Mouse (Mus musculus): ENCODE results near the gene Pgap1. TPM values are rescaled to one million over a fixed set of nuclear protein-coding genes. Genes with fewer than 3 reads are reported as not detected.
A peak's percentile ranks its signal among the peaks of the same experiment; 100 is the strongest.

Pgap1 gene
- polyA plus RNA-seq, 1 experiment from 2014 or later = 6.0 TPM

DNA sequence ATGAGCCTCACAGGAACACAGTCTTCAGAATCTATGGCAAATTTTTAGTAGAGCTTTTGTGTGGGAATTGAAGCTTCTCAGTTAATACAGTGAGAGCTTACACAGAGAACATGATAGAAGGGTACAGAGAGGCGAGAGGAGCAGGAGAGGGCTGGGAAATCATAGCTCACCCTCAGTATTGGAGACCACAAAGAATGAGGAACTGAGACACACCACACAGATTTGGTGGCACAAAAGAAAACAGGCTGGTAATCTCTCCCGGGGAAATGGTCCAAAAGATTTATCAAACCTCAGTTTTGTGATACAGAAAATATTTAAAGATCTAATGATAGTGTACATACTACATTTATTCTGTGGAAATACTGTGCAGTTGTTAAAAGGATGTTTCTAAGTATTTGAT, 11.6 kb upstream of the Pgap1 start:
- Histone ChIP-seq H3K27me3 (no peaks in the 10 kb centered on the region), H3K4me2 (no peak overlapping the region), H3K27ac (no peak overlapping the region), H3K9me3 (no peaks in the 10 kb centered on the region), H3K4me1 (no peaks in the 10 kb centered on the region), H3K9ac (no peak overlapping the region), H3K36me3 (no peaks in the 10 kb centered on the region), H3K4me3 (no peak overlapping the region)
- 78% methylated on average over 2 of the region's 2 CpGs for WGBS
- ATAC-seq (ENCODE audit: insufficient number of reproducible peaks, low FRiP score, low TSS enrichment, low read depth) = no peak

DNA sequence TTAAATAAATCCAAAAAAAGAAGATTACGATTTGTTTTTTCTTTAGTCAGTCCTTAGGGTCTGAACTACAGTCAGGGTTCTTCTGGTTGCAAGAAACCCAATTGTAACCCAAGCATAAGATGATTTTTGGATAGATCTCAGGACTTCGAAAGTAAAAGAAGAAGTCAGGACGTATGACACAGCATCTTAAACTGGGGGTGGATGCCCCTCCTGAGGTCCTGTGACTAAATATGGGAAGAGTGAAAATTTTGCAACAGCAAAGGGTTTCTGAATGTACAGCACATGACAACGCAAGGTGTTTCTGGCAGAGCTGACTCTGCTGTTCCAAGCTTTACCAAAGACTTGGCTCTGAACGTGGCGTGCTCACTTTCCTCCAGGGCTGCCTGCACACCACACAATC, 6.4 kb upstream of the Pgap1 start:
- H3K36me3 ChIP-seq = no peaks in the 10 kb centered on the region
- H3K9me3 ChIP-seq = no peaks in the 10 kb centered on the region
- 76% methylated on average over 6 of the region's 6 CpGs for WGBS
- no peak overlapping the region for H3K4me3 ChIP-seq
- no peaks in the 10 kb centered on the region for H3K27me3 ChIP-seq
- no peak overlapping the region for H3K9ac ChIP-seq
- no peak overlapping the region for H3K4me2 ChIP-seq
- H3K27ac ChIP-seq = no peak overlapping the region
- ATAC-seq (ENCODE audit: insufficient number of reproducible peaks, low FRiP score, low TSS enrichment, low read depth) = no peak
- no peaks in the 10 kb centered on the region for H3K4me1 ChIP-seq

DNA sequence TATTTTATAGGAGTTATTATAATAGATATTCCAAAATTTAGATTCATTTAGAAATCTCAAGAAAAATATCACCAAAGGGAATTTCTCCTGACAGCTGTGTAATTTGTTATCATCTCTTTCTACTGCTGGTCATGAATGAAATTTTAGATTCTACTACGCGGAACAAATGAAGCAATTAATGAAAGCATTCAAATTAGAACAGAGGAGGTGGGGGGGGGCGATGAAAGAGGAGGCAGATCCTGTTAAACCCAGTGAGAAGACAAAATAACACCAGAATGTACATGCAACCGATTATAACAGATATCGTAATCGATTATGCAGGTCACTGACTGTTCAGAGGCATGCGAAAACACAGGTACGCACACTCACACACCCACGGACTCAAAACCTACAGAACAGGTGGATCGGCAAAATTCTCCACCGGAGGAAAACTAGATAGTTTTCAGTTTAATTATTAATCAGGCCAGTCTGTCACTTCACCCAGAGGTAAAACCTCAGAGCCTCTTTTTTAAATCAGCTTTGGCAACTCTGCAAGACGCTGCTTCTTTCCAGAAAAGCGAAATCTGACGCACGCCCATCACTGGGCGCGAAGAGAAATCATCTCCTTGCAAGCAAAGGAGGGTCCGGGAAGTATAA, 780 bp downstream of the Pgap1 start:
- Histone ChIP-seq H3K36me3 (no peaks in the 10 kb centered on the region), H3K4me1 (no peaks in the 10 kb centered on the region), H3K9ac (peak overlapping the region; percentile 60), H3K4me3 (peak overlapping the region; percentile 67), H3K4me2 (peak overlapping the region; percentile 94), H3K9me3 (no peaks in the 10 kb centered on the region), H3K27me3 (no peaks in the 10 kb centered on the region), H3K27ac (peak overlapping the region; percentile 73; the same call in 1 of the 2 replicates)
- WGBS = 3% methylated on average over 18 of the region's 18 CpGs
- no peak for ATAC-seq (ENCODE audit: insufficient number of reproducible peaks, low FRiP score, low TSS enrichment, low read depth)

DNA sequence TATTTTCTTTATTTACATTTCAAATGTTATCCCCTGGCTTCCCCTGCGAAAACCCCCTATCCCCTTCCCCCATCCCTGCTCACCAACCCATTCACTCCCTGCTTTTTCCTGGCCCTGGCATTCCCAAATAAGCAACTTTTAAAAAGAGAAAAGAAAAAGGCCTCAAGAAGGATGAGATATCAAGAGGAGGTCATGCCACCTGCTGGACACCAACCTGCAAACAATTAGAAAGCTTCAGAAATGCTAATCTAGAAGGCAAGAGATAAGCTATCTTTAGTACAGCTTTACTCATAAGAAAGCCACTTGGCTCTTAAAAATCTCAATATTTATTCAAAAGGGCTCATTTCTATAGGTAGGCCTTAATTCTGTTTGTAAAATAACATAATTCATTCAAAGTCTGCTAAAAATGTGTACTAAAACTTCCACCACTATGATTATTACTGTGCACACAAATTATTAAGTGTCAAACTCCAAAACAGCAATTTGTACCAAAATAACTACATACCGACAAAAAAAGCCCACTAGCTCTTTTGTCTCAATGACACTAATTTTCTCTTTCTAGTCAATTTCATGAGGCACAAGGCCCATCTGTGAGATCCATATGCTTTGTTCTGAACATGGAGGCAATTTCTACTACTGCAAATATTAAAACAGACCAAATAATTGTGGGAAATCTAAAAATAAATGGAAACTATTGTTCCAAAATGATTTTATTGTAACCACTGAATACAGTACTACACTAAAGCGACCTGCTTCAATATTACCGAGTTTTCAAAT, 1.9 kb downstream of the Pgap1 start:
- H3K27me3 ChIP-seq = no peaks in the 10 kb centered on the region
- WGBS = 59% methylated on average over 4 of the region's 4 CpGs

DNA sequence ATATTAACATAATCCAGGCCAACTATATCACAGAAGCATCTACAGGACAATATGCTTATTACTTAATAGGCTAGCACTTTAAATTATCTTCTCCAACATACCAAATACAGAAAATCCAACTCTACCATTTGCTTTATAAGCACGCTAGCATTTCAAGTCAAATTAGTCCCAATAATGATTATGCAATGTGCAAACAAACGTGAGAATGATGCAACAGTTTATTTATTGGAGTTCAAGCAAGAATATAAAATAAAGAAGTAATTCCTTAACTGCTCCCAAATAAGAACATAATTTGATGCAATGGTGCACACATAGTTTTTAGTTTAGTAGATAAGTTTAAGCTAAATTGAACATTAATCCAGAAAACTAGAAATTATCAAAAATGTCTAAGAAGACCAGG, 4.9 kb downstream of the Pgap1 start:
- Histone ChIP-seq H3K4me2 (no peak overlapping the region), H3K27ac (no peak overlapping the region), H3K4me1 (no peaks in the 10 kb centered on the region), H3K4me3 (no peak overlapping the region), H3K36me3 (no peaks in the 10 kb centered on the region; the same call in 1 of the 2 replicates), H3K27me3 (no peaks in the 10 kb centered on the region), H3K9ac (no peak overlapping the region), H3K9me3 (no peaks in the 10 kb centered on the region)
- ATAC-seq (ENCODE audit: insufficient number of reproducible peaks, low FRiP score, low TSS enrichment, low read depth) = no peak
- 88% methylated on average over 2 of the region's 2 CpGs for WGBS

More for the DNA sequence above, 1.9 kb downstream of the Pgap1 start:
- no peak overlapping the region for H3K27ac ChIP-seq
- no peak overlapping the region for H3K4me3 ChIP-seq
- no peaks in the 10 kb centered on the region for H3K4me1 ChIP-seq
- no peak overlapping the region for H3K4me2 ChIP-seq
- no peaks in the 10 kb centered on the region for H3K36me3 ChIP-seq
- no peak overlapping the region for H3K9ac ChIP-seq
- no peaks in the 10 kb centered on the region for H3K9me3 ChIP-seq
- no peak for ATAC-seq (ENCODE audit: insufficient number of reproducible peaks, low FRiP score, low TSS enrichment, low read depth)

DNA sequence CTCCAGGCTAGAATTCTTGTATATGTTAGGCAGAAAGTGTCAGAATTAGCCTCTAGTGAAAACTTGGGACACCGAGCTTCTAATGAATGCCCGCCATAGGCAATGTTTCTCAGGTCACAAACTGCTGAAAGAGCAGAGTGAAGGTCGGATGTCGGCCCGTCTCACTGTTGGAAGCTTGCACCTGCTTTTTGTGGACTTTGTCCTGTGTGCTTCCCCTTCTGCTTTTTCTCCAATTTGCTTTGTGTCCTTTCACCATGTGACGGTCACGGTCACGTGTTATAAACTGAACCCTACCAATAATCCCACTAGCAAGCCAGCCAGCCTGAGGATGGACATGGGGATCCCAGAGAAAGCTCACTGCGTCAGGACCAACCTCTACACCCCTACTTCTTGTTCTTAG, 12.3 kb downstream of the Pgap1 start:
- Histone ChIP-seq H3K9ac (no peak overlapping the region), H3K4me2 (no peak overlapping the region), H3K9me3 (no peaks in the 10 kb centered on the region), H3K4me3 (no peak overlapping the region), H3K27me3 (no peaks in the 10 kb centered on the region), H3K27ac (no peak overlapping the region), H3K4me1 (no peaks in the 10 kb centered on the region), H3K36me3 (peaks cover 15% of the 10 kb centered on the region)
- 92% methylated on average over 9 of the region's 9 CpGs for WGBS
- no peak for ATAC-seq (ENCODE audit: insufficient number of reproducible peaks, low FRiP score, low TSS enrichment, low read depth)

DNA sequence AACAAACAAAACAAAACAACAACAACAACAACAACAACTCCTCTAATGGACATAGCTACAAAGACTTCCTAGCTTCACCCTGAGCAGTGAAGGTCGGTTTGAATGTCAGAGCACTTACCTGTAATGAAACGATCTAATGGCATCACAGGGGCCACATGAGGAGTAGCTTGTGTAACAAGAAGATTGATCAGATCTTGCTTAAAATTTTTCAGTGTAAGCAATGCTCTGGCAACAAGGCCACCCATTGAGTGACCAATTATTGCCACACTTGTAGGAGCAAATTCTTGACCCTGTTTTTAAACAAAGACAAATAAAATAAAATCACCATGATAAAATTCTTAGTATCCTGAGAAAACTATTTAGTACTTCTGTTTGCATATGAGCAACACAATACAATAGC, 14.6 kb downstream of the Pgap1 start:
- Histone ChIP-seq H3K4me2 (no peak overlapping the region), H3K36me3 (peaks cover 18% of the 10 kb centered on the region), H3K9ac (no peak overlapping the region), H3K4me3 (no peak overlapping the region), H3K9me3 (no peaks in the 10 kb centered on the region), H3K27ac (no peak overlapping the region), H3K4me1 (no peaks in the 10 kb centered on the region), H3K27me3 (no peaks in the 10 kb centered on the region)
- no peak for ATAC-seq (ENCODE audit: insufficient number of reproducible peaks, low FRiP score, low TSS enrichment, low read depth)
- WGBS = 84% methylated on average over 2 of the region's 2 CpGs

DNA sequence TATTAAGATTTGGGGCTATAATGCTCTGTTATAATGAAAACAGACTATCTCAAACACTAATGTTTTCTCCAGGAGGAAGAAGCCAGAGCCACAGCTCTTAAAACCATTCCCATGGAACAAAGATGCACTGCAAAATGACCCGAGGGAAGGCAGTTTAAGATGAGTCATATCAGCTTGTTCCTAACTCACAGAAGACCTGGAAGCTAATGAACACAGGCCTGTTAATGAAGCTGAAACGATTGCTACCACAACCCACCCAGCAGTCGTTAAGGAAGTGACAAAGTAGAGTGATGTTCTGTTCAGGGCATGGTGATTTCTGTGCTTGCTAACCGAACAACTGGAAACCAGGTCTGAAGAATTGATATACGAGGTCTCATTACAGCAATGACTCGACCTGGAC, 26.3 kb downstream of the Pgap1 start:
- no peak overlapping the region for H3K4me2 ChIP-seq
- H3K4me3 ChIP-seq = no peak overlapping the region
- no peak overlapping the region for H3K9ac ChIP-seq
- no peaks in the 10 kb centered on the region for H3K27me3 ChIP-seq
- 0 out of 2 replicates have a peak, but pooled peaks cover 5% of the 10 kb centered on the region for H3K36me3 ChIP-seq
- H3K9me3 ChIP-seq = no peaks in the 10 kb centered on the region
- no peak for ATAC-seq (ENCODE audit: insufficient number of reproducible peaks, low FRiP score, low TSS enrichment, low read depth)
- no peak overlapping the region for H3K27ac ChIP-seq
- H3K4me1 ChIP-seq = no peaks in the 10 kb centered on the region
- 45% methylated on average over 6 of the region's 6 CpGs for WGBS

DNA sequence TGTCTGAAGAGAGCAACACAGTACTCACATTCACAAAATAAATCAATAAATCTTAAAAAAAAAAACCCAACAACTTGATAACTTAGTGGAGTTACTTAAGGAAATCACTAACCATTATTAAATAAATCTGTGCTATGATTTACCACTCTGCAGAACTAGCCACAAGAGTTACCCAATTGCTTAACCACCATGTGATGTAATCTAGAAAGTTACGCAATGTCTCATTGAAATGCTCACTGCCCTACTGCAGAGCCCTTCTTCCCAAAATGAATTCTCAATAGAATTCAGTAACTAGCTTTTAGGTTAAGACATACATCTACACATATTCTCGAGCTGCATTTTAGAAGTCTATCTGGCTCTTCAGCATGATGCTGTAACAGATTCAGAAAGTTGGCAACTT, 33.8 kb downstream of the Pgap1 start:
- WGBS = 74% methylated on average over 2 of the region's 2 CpGs
- Histone ChIP-seq H3K9me3 (no peaks in the 10 kb centered on the region), H3K27me3 (no peaks in the 10 kb centered on the region), H3K4me2 (no peak overlapping the region), H3K9ac (no peak overlapping the region), H3K4me3 (no peak overlapping the region), H3K4me1 (no peaks in the 10 kb centered on the region), H3K36me3 (peaks cover 11% of the 10 kb centered on the region), H3K27ac (no peak overlapping the region)
- ATAC-seq (ENCODE audit: insufficient number of reproducible peaks, low FRiP score, low TSS enrichment, low read depth) = no peak

DNA sequence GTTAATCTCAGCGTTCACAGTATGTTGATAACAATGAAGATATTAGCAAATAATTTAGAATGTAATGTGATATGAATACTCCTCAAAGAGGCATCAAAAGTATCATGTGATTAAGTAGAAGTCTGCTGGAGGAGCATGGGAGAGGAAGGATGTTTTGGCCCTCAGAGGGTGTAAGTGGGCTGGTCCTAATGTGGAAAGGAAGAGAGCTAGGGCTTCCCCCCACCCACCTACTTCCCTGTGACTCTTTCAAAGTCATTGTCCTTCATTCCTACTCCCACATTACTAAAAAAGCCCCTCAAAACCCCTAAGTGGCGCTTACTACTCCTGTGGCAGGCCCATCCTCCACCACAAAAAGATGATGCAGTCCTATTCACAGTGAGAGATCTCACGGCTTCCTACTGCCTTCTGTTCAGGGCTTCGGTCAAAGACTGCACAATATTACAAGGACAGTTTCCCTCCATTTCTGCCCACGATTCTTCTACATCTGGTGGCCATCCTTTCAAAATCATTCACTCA, 37.4 kb downstream of the Pgap1 start:
- Histone ChIP-seq H3K4me3 (no peak overlapping the region), H3K36me3 (peaks cover 6% of the 10 kb centered on the region), H3K27ac (no peak overlapping the region), H3K27me3 (no peaks in the 10 kb centered on the region), H3K4me2 (no peak overlapping the region), H3K9ac (no peak overlapping the region), H3K4me1 (no peaks in the 10 kb centered on the region), H3K9me3 (no peaks in the 10 kb centered on the region)
- 88% methylated on average over 5 of the region's 5 CpGs for WGBS
- ATAC-seq (ENCODE audit: insufficient number of reproducible peaks, low FRiP score, low TSS enrichment, low read depth) = no peak

DNA sequence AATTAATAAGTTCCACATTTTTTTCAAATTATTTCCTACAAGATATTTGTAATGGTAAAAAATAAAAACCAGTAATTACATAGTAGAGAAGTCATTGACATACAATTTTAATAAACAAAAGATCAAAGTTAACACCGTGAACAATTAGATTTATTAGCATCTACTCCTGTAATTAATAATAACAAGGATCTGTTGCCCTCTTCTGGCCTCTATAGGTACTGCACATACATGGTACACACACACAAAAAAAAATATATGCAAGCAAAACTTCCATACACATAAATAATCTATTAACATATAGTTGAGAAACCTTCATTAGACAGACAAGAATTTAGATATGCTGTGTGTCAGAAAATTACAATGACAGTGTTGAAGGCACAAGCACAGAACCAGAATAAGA, 43.6 kb downstream of the Pgap1 start:
- Histone ChIP-seq H3K4me1 (no peaks in the 10 kb centered on the region), H3K4me3 (no peak overlapping the region), H3K4me2 (no peak overlapping the region), H3K9ac (no peak overlapping the region), H3K27ac (no peak overlapping the region), H3K36me3 (no peaks in the 10 kb centered on the region), H3K27me3 (no peaks in the 10 kb centered on the region), H3K9me3 (no peaks in the 10 kb centered on the region)
- no peak for ATAC-seq (ENCODE audit: insufficient number of reproducible peaks, low FRiP score, low TSS enrichment, low read depth)
- WGBS = 76% methylated on average over 1 of the region's 1 CpGs

DNA sequence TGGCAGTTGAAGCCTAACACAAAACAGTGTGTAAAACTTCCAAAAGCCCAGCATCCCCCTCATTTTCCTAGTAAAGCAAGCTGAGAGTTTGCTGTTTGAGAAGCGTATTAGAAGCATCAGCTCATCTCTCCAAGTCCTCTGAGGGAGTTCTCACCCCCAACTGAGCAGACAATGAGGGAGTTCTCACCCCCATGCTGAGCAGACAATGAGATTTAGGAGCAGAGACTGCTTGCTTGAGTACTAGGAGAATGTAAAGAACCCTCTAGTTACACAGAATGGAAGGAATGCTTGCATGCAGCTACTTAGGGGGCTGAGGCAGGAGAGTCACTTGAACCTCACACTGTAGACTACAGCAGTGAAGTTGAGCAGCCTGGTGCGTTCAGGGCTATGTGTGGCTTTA, 59.0 kb downstream of the Pgap1 start:
- Histone ChIP-seq H3K27me3 (no peaks in the 10 kb centered on the region), H3K27ac (no peak overlapping the region), H3K4me2 (no peak overlapping the region), H3K9ac (no peak overlapping the region), H3K9me3 (no peaks in the 10 kb centered on the region), H3K4me1 (no peaks in the 10 kb centered on the region), H3K4me3 (no peak overlapping the region), H3K36me3 (no peaks in the 10 kb centered on the region)
- ATAC-seq (ENCODE audit: insufficient number of reproducible peaks, low FRiP score, low TSS enrichment, low read depth) = no peak
- 94% methylated on average over 2 of the region's 2 CpGs for WGBS
